Mouse (Mus musculus): Measurements from ENCODE around the gene Cdca7l.

- TF ChIP-seq CTCF (IDR thresholded peaks at IDR 0.05; ENCODE audit: control insufficient read depth, insufficient read depth, insufficient read length) (no peak), USF1 (IDR thresholded peaks at IDR 0.05; ENCODE audit: low read depth) (no peak), MYOD1 (IDR thresholded peaks at IDR 0.05; ENCODE audit: control insufficient read depth, insufficient read length, low read depth) (no peak)
Measured at GRCm38 (mm10) chr12:117807637-117808036, 3.5 kb downstream of the Cdca7l start.

All from C2C12 (cell line).